Mouse (Mus musculus) kidney, embryonic 15.5 days (tissue): ENCODE measurements around the gene Scg5. TPM values are rescaled to one million over a fixed set of nuclear protein-coding genes. Genes with fewer than 3 reads are reported as not detected.

Source experiments
- ATAC-seq: fragments of 200-750 bp; cut with Nextera tagmentation; replicated peaks from 2 replicates; pipeline ENCODE4 v1.8.0; 2017; ENCODE audit warnings: moderate TSS enrichment; ENCODE audit not compliant: low FRiP score
- H3K27ac ChIP-seq: fragments of 300-500 bp; sonication (generic); 2 replicates; pipeline ENCODE4 v1.5.1; 2015; ENCODE audit warnings: mild to moderate bottlenecking, inconsistent platforms
- H3K27me3 ChIP-seq: fragments of 300-500 bp; sonication (generic); 2 replicates; pipeline ENCODE4 v1.6.1; 2015; ENCODE audit warnings: inconsistent platforms
- H3K36me3 ChIP-seq: fragments of 300-500 bp; sonication (generic); 2 replicates; pipeline ENCODE4 v1.6.1; 2015; ENCODE audit warnings: inconsistent platforms
- H3K4me1 ChIP-seq: fragments of 300-500 bp; sonication (generic); 2 replicates; pipeline ENCODE4 v1.6.1; 2015; ENCODE audit warnings: inconsistent platforms
- H3K4me2 ChIP-seq: fragments of 300-500 bp; sonication (generic); 2 replicates; pipeline ENCODE4 v1.6.1; 2015; ENCODE audit warnings: moderate library complexity, mild to moderate bottlenecking, inconsistent platforms
- H3K4me3 ChIP-seq: fragments of 300-500 bp; sonication (generic); replicated peaks from 2 replicates; pipeline ENCODE4 v1.5.1; 2015; ENCODE audit warnings: mild to moderate bottlenecking, inconsistent platforms
- H3K9ac ChIP-seq: fragments of 300-500 bp; sonication (generic); 2 replicates; pipeline ENCODE4 v1.6.1; 2015; ENCODE audit warnings: mild to moderate bottlenecking, inconsistent platforms
- H3K9me3 ChIP-seq: fragments of 300-500 bp; sonication (generic); replicated peaks from 2 replicates; pipeline ENCODE4 v1.6.1; 2016; ENCODE audit warnings: inconsistent platforms
- WGBS: fragments of 180-500 bp; shearing (Covaris S2); methylation state at CpG from one replicate; pipeline ENCODE4 v1.1.7; 2015; ENCODE audit warnings: mixed read lengths; 5-methylcytosine and 5-hydroxymethylcytosine counted together
- polyA plus RNA-seq: library from polyadenylated mRNA; unstranded; fragments of >200 nt; fragmentation: Nextera tagmentation; extraction: Ambion mirVana; gene quantifications from 2 replicates; pipeline ENCODE4 v1.2.1, GENCODE M21; 2015

Gene Scg5
- polyA plus RNA-seq, result 5.2 and 8.6 TPM in 2 replicates

- ATAC-seq, result peak; percentile 93
- peak within 1 kb of the TSS; percentile 41; the same call in 1 of the 2 replicates for H3K27ac ChIP-seq
- WGBS, result 10% methylated on average over 23 of the region's 23 CpGs
- H3K9ac ChIP-seq, result peak within 1 kb of the TSS; percentile 12; the same call in 1 of the 2 replicates
- peaks cover 16% of the 10 kb centered on the region for H3K4me1 ChIP-seq
- no peaks in the 10 kb centered on the region for H3K9me3 ChIP-seq
- peak within 1 kb of the TSS; percentile 40 for H3K4me3 ChIP-seq
- peaks cover 28% of the 10 kb centered on the region for H3K36me3 ChIP-seq
- no peaks in the 10 kb centered on the region for H3K27me3 ChIP-seq
- H3K4me2 ChIP-seq, result peak within 1 kb of the TSS; percentile 65
These were observed at the start of gene Scg5 for GRCm38 (mm10) chr2:113828943-113829882. Gene Scg5 (minus strand): TSS chr2:113829121.

GRCm38 (mm10) chr2:113870115-113870514 is 41.2 kb upstream of the Scg5 start:
- no peak overlapping the region for H3K27ac ChIP-seq
- no peaks in the 10 kb centered on the region for H3K9me3 ChIP-seq
- WGBS, result 96% methylated on average over 1 of the region's 1 CpGs
- H3K36me3 ChIP-seq, result no peaks in the 10 kb centered on the region
- no peak overlapping the region for H3K9ac ChIP-seq
- H3K27me3 ChIP-seq, result no peaks in the 10 kb centered on the region
- no peak for ATAC-seq
- no peak overlapping the region for H3K4me2 ChIP-seq
- no peak overlapping the region for H3K4me3 ChIP-seq
- H3K4me1 ChIP-seq, result no peaks in the 10 kb centered on the region

- Histone ChIP-seq H3K36me3 (no peaks in the 10 kb centered on the region), H3K9me3 (no peaks in the 10 kb centered on the region), H3K27ac (no peak overlapping the region), H3K9ac (no peak overlapping the region), H3K27me3 (0 out of 2 replicates have a peak, but pooled peaks cover 3% of the 10 kb centered on the region), H3K4me1 (no peaks in the 10 kb centered on the region), H3K4me2 (no peak overlapping the region), H3K4me3 (no peak overlapping the region)
- WGBS, result 76% methylated on average over 4 of the region's 4 CpGs
- no peak for ATAC-seq
These were observed 39.5 kb upstream of the Scg5 start for GRCm38 (mm10) chr2:113868404-113868803.

GRCm38 (mm10) chr2:113866155-113866554 is 37.2 kb upstream of the Scg5 start:
- Histone ChIP-seq H3K9ac (no peak overlapping the region), H3K9me3 (no peaks in the 10 kb centered on the region), H3K36me3 (no peaks in the 10 kb centered on the region), H3K4me1 (no peaks in the 10 kb centered on the region), H3K27ac (no peak overlapping the region), H3K4me3 (no peak overlapping the region), H3K4me2 (no peak overlapping the region), H3K27me3 (0 out of 2 replicates have a peak, but pooled peaks cover 3% of the 10 kb centered on the region)
- ATAC-seq, result no peak
- 37% methylated on average over 2 of the region's 2 CpGs for WGBS

GRCm38 (mm10) chr2:113849141-113849540 is 20.2 kb upstream of the Scg5 start:
- no peaks in the 10 kb centered on the region for H3K27me3 ChIP-seq
- no peaks in the 10 kb centered on the region for H3K9me3 ChIP-seq
- peak; percentile 44 for ATAC-seq
- H3K36me3 ChIP-seq, result peaks cover 10% of the 10 kb centered on the region
- H3K27ac ChIP-seq, result peak overlapping the region; percentile 91
- H3K9ac ChIP-seq, result peak overlapping the region; percentile 72
- peak overlapping the region; percentile 82 for H3K4me3 ChIP-seq
- WGBS, result 1% methylated on average over 3 of the region's 3 CpGs
- peaks cover 27% of the 10 kb centered on the region for H3K4me1 ChIP-seq
- peak overlapping the region; percentile 79 for H3K4me2 ChIP-seq

- under 1% methylated on average over 48 of the region's 48 CpGs for WGBS
- H3K27me3 ChIP-seq, result no peaks in the 10 kb centered on the region
- no peaks in the 10 kb centered on the region for H3K9me3 ChIP-seq
- H3K4me3 ChIP-seq, result peak within 1 kb of the TSS; percentile 82
- peak within 1 kb of the TSS; percentile 79 for H3K4me2 ChIP-seq
- peak within 1 kb of the TSS; percentile 91 for H3K27ac ChIP-seq
- peaks cover 17% of the 10 kb centered on the region for H3K36me3 ChIP-seq
- peak; percentile 96 for ATAC-seq
- peaks cover 27% of the 10 kb centered on the region for H3K4me1 ChIP-seq
- H3K9ac ChIP-seq, result peak within 1 kb of the TSS; percentile 72
These were observed 19.6 kb upstream of the Scg5 start, which contains the start of gene Arhgap11a for GRCm38 (mm10) chr2:113848245-113849121. Gene Arhgap11a (minus strand): TSS chr2:113848661.

GRCm38 (mm10) chr2:113847678-113848244 is 18.8 kb upstream of the Scg5 start:
- Histone ChIP-seq H3K36me3 (peaks cover 22% of the 10 kb centered on the region), H3K4me1 (peaks cover 27% of the 10 kb centered on the region), H3K27me3 (no peaks in the 10 kb centered on the region), H3K9ac (peak overlapping the region; percentile 72), H3K4me2 (peak overlapping the region; percentile 79), H3K27ac (peak overlapping the region; percentile 91), H3K9me3 (no peaks in the 10 kb centered on the region), H3K4me3 (peak overlapping the region; percentile 82)
- peak; percentile 52 for ATAC-seq
- WGBS, result under 1% methylated on average over 24 of the region's 24 CpGs

- Histone ChIP-seq H3K4me3 (no peak overlapping the region), H3K9me3 (no peaks in the 10 kb centered on the region), H3K9ac (no peak overlapping the region), H3K27ac (no peak overlapping the region), H3K4me2 (peak overlapping the region; percentile 79; the same call in 1 of the 2 replicates), H3K36me3 (peaks cover 42% of the 10 kb centered on the region), H3K4me1 (peaks cover 27% of the 10 kb centered on the region), H3K27me3 (no peaks in the 10 kb centered on the region)
- no peak for ATAC-seq
- WGBS, result 61% methylated on average over 4 of the region's 4 CpGs
These were observed 16.2 kb upstream of the Scg5 start for GRCm38 (mm10) chr2:113845081-113845480.

GRCm38 (mm10) chr2:113841656-113842437 is 12.9 kb upstream of the Scg5 start:
- Histone ChIP-seq H3K4me1 (peaks cover 19% of the 10 kb centered on the region), H3K9ac (no peak overlapping the region), H3K36me3 (peaks cover 57% of the 10 kb centered on the region), H3K9me3 (no peaks in the 10 kb centered on the region), H3K4me3 (no peak overlapping the region), H3K27me3 (no peaks in the 10 kb centered on the region), H3K27ac (no peak overlapping the region), H3K4me2 (no peak overlapping the region)
- ATAC-seq, result no peak
- 93% methylated on average over 4 of the region's 4 CpGs for WGBS

- H3K4me1 ChIP-seq, result no peaks in the 10 kb centered on the region
- peak overlapping the region; percentile 54 for H3K27ac ChIP-seq
- H3K36me3 ChIP-seq, result peaks cover 73% of the 10 kb centered on the region
- H3K4me2 ChIP-seq, result no peak overlapping the region
- no peak overlapping the region for H3K9ac ChIP-seq
- H3K4me3 ChIP-seq, result no peak overlapping the region
- 38% methylated on average over 4 of the region's 4 CpGs for WGBS
- H3K9me3 ChIP-seq, result no peaks in the 10 kb centered on the region
- ATAC-seq, result peak; percentile 91
- no peaks in the 10 kb centered on the region for H3K27me3 ChIP-seq
These were observed 10.6 kb upstream of the Scg5 start for GRCm38 (mm10) chr2:113839488-113839887.

- Histone ChIP-seq H3K4me1 (no peaks in the 10 kb centered on the region), H3K9ac (no peak overlapping the region), H3K9me3 (no peaks in the 10 kb centered on the region), H3K36me3 (peaks cover 66% of the 10 kb centered on the region), H3K4me2 (no peak overlapping the region), H3K27me3 (no peaks in the 10 kb centered on the region), H3K27ac (no peak overlapping the region), H3K4me3 (no peak overlapping the region)
- 85% methylated on average over 3 of the region's 3 CpGs for WGBS
- no peak for ATAC-seq
These were observed 6.3 kb upstream of the Scg5 start for GRCm38 (mm10) chr2:113835219-113835618.
